Mouse (Mus musculus) liver (tissue): Measurements from ENCODE around the gene Sdsl.
"Not testable (repeated sequence)": the region's sequence is repeated elsewhere in the genome, so short reads cannot be mapped to it uniquely, and the experiment has no call there.

Experiments
- DNase-seq: peaks from one replicate; pipeline ENCODE4 v3.0.0-alpha.2; 2020; ENCODE audit warnings: mixed read lengths

The Sdsl gene

DNA sequence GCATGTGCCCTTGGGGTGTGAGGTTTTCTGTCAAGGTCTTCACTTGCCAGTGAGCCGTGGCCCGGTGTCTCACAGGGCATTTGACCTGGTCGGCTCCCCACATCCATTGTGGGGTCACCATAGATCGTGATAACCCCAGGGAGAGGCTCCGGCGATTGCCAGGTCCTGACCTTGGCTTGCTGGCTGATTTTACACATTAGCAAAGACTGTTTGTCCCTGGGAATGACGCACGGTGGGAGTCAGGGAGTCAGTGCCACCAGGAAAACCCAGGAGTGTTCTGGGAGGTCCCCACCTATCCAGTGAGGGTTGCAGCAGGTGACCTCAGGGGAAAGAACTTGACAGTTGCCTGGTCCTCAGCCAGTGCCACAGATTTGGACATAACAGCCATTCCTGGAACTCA lies at the start of gene Sdsl:
Sdsl (minus strand) TSS at position 41 of the 400 bp plus-strand sequence.
- no peak for DNase-seq

GRCm38 (mm10) chr5:120517552-120517951 lies 44.9 kb upstream of the Sdsl start:
- no peak for DNase-seq

DNA sequence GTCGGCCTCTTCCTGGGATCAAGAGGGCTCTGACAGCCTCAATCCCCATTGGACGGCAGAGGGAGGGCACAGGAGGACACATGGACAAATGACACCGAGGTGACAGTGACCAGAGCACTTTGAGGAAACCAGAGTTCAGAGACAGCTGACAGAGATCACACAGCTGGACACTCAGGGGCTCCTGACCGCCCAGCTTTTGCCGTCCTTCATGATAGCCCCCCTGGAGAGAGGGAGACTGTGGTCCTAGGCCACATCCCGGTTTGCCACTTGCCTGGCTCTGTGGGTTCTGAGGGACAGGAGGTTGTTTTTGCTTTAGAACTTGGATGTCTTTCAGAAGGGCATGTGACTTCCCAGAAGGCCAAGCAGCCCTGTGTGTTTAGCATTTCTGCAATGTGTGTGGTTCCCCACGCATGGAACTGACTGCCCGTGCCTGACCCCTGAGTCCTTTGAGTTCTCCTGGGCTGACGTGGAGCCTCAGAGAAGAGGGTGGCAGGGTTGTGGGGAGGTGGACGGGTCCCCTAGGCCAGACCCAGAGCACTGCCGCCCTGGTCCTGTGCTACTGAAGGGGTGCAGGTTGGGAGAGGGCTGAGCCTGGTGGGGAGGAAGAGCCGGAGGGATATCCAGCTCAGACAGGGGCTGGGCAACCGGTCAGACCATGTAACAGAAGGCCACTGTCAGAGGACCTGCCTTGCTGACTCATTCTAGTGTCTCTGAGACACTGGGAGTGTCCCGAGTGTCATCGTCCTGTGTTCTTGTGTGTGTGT lies 43.8 kb upstream of the Sdsl start:
- no peak for DNase-seq

GRCm38 (mm10) chr5:120515451-120515850 lies 42.8 kb upstream of the Sdsl start:
- no peak for DNase-seq

DNA sequence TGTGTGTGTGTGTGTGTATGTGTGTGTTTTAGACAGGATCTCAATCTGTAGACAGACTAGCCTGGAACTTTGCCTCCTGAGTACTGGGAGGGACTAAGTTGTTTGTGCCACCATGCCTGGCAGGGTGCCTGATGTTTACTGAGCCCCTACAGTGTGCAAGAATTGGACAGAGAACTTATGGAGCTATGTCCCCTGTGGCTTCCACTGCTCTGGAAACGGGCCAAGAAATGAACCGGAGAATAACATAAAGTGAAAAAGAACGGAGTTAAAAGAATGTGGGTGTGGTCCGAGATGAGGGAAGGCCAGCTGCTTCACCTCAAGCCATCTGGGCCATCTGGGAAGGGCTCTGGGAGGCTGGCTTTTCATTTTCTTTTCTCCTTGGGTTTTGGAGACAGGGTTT lies 42.1 kb upstream of the Sdsl start:
- no peak for DNase-seq

- peak; percentile 2 for DNase-seq
These were observed 41.5 kb upstream of the Sdsl start for GRCm38 (mm10) chr5:120514031-120514677.

DNA sequence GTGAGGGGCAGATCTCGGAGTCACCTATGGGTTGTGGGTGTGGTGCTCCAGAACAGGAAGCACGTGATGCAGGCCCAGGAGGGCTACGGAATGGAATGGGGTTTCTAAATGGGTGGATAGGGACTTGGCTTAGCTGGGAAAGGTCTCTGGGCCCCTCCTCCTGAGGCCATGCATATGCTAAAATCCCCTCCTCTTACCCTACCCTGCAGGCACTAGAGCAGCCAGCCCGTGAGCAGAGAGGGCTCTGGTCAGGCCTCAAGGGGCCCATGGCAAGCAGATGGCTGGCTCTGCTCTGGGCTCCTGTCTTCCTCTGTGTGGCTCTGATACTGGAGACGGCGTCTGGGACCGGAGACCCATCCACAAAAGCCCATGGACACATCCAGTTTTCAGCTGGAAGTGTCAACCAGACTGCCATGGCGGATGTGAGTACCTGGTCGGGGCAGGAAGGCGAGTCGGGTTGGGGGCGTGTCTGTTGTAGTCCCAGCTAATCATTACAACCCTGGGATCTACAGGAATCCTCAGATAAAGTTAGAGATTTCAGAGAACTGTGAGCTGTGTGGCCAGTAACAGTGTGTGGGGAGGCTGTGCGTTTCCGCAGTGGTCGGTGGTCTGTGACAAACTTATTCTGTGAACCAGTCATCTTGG lies 40.4 kb upstream of the Sdsl start:
- DNase-seq, result peak; percentile 6

DNA sequence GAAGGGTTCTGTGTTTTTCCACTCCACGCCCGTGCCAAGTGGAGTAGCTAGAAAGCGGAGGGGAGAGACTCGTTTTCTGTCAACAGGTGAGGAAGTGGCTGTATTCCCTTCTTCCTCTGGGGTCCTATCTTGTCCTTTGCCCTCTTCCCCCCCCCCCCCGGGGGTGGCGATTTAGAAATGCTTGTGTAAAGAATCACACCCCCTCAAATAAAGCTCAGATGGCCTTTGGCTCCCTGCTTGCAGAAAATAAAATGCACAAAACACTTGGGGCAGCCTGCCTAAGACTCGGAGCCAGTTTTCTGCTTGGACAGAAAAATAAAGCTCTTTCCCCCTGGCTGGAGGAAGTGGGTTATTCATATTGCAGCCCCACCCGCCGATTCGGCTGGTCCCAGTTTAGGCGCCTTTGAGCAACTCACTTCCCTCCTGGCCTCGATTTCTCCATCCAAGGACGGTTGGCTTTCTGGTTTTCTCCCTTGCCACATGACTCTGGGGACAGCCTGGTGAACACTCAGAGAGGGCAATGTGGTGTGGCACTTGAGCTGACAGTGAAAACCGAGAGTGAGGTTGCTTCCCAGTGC lies 39.1 kb upstream of the Sdsl start:
- DNase-seq, result no peak

- DNase-seq, result peak; percentile 96
These were observed 38.5 kb upstream of the Sdsl start, which contains the start of gene Slc8b1 for GRCm38 (mm10) chr5:120510982-120511642. TSS of gene Slc8b1 (plus strand) at chr5:120511168.

- DNase-seq, result no peak
These were observed 34.7 kb upstream of the Sdsl start for GRCm38 (mm10) chr5:120507311-120507710.

- DNase-seq, result no peak
These were observed 33.9 kb upstream of the Sdsl start for GRCm38 (mm10) chr5:120506490-120506889.

- DNase-seq, result no peak
These were observed 33.2 kb upstream of the Sdsl start for GRCm38 (mm10) chr5:120505781-120506180.

GRCm38 (mm10) chr5:120505368-120505767 lies 32.8 kb upstream of the Sdsl start:
- peak; percentile 83 for DNase-seq

DNA sequence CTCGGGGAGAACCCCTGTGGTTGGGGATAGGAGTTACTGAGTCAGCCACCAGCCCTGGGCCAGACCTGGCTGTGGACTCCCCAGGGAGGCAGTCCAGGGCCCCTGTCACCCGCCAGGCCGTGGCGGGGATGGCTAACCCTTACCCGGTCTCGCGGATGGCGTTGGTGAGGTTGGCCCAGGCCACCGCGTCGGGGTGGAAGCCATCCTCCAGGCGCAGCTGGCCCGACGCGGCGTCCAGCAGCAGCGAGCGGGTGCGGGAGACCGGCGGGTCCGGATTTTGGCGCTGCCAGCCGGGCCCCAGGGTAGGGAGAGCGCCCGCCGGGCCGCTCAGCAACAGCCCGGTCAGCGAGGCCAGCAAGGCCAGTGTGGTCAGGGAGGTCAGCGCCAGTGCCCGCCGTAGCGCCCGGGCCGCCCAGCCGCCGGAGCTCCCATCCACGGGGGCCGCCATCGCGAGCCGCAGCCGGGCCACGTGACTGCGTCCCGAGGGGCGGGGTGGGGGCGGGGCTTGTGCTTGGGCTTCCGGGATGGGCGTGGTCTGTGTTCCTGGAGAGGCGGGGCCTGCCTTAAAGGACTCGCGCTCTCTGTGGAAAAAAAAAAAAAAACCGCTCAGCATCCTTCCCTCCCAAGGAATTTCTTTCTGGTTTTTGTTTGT lies 30.7 kb upstream of the Sdsl start, which contains the start of gene Plbd2:
Plbd2 (minus strand) TSS at position 482 of the 652 bp plus-strand sequence.
- peak; percentile 96 for DNase-seq

DNA sequence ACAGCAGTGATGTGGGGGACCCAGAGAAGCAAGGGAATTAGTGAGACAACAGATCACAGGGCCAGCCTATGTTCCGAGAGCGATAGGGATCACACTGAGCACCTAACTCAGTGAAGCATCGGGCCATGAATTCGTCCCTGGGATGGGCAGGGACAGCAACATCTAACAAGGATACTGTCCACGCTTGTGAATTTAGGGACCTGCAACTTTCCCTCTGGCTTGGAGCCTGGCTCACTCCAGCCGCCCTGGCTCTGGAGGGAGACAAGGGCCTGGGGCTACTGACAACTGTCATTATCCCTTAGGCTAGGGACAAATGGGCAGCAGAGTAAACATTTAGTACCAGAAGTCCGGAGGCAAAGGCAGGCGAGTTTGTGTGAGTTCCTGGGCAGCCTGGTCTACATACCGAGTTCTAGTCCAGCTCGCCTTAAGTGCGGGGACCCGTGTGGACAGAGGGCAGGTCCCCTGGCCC lies 30.1 kb upstream of the Sdsl start:
- no peak for DNase-seq

GRCm38 (mm10) chr5:120502147-120502621 lies 29.6 kb upstream of the Sdsl start:
- peak; percentile 1 for DNase-seq

- DNase-seq, result not testable (repeated sequence)
These were observed 28.0 kb upstream of the Sdsl start for GRCm38 (mm10) chr5:120500609-120501008.

DNA sequence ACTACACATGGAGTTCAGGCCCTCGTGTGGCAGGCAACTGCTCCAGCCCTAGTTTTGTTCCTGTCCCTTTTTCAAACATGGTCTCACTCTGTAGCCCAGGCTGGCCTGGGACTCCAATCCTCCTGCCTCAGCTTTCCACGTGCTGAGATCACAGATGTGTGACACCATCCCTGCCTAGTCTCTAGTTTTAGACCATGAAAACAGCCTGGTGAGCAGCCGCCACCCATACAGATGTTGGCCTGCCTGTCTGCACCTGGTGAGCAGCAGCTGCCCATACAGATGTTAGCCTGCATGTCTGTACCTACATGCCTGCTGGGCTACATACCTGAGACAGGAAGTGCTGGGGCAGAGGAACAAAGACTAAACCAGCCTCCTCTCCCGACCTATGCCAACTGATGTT lies 26.6 kb upstream of the Sdsl start:
- DNase-seq, result no peak

DNA sequence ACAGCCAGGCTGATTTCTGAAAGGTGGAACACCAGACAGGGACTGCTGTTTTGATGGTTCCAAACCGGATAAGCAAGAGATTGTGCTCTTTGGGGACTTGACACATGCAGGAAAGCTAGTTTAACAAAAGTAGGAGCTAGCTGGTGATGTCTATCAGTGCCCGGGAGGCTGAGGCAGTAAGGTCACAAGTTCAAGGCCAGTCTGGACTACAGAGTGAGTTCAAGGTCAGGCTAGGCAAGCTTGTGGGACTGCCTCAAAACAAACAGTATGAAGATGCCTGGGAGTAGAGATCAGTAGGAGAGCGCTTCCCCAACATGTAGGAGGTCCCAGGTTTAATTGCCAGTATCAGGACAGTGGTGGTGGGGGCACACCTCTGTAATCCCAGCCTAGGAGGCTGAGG lies 24.5 kb upstream of the Sdsl start:
- DNase-seq, result no peak

DNA sequence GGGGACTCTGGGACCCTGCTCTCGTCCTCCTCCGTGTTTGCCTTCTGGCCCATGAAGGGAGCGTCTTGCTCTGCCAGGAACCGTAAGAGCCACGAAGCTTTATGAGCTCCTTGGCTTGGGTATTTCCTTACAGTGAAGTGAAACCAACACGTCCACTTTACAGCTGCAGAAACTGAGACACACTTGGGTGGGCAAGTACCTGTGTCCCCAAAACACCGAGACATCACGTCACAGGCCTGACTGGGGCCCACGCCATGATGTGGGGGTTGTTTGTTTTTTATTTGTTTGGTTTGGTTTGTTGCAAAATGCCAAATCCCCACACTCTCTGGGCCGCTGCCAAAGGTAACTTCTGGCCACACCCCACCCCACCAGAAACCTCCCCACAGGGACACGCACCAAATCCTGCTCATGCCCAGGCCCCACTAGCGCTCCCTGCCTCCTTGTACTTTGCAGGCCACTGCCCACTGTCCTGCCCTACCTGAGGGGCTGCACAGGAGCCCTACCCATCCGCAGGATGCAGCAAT lies 23.2 kb upstream of the Sdsl start:
- DNase-seq, result no peak

DNA sequence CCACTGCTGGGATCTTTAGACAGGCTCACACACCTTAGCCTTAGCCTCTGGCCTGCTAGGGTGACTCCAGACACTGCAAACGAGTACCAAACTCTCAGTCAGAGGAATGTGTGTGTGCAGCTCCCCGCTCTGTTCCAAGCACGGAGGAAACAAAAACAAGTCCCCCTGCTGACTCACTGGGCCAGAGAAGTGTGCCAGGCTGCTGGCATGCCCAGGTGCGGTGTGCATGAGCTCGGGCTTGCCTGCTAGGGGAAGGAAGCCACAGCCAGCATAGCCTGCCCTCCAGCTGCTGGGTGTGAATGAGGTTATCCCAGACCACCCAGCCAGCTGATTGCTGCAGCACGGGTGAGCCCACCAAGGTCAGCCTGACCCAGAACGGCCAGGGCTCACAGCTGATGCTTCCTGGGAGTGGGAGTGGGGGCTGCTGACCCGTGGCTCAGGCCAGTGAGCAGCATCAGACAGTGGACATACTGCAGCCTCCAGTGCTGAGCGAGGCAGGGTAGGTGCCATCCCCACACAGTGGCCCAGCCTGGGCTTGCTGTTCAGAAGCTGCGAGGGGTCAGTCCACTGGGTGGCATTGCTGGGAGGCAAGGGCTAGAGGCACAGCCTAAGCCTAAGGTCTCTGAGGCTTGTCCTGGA lies 22.6 kb upstream of the Sdsl start:
- DNase-seq, result no peak
